Mouse (Mus musculus): ENCODE measurements around the gene Lrrc27.

DNA sequence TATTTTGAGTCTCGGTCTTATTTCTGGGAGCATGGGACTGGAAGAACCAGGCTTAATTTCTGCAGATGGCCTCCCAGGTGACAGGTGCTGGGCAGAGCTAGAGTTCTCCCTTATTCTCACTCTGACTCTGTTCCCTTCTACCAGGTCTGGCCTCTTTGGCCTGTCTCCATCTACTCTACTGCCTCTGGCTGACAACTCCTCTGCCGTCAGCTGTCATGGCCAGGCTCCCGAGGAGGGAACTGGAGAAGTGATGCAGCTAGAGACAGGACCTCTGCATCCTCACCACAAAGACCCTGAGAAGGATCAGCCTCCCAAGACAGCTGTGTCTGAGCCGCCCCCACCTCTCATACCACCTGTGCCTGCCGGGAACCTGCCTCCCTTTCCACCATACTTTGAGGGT lies 41.8 kb downstream of the Lrrc27 start:
- TF ChIP-seq E2F4 (IDR thresholded peaks at IDR 0.05; ENCODE audit: insufficient replicate concordance, low read depth, low read length), result no peak
- TF ChIP-seq CHD1 (IDR thresholded peaks at IDR 0.05; ENCODE audit: low read depth, low read length), result no peak
- TF ChIP-seq SMC3 (IDR thresholded peaks at IDR 0.05; ENCODE audit: low read depth, low read length), result no peak
- no peak for TF ChIP-seq USF1 (IDR thresholded peaks at IDR 0.05; ENCODE audit: low read depth, low read length)
- no peak for TF ChIP-seq CTCF (conservative IDR thresholded peaks at IDR 0.05 in 1 of 2, IDR thresholded peaks at IDR 0.05 in 1 of 2; ENCODE audit: low read depth in 2 of 2, low read length in 2 of 2)
- TF ChIP-seq GABPA (IDR thresholded peaks at IDR 0.05; ENCODE audit: insufficient replicate concordance, low read depth, low read length), result no peak
- TF ChIP-seq EP300 (IDR thresholded peaks at IDR 0.05; ENCODE audit: low read length), result no peak
- no peak for TF ChIP-seq ZNF384 (IDR thresholded peaks at IDR 0.05; ENCODE audit: low read depth, low read length)
- no peak for TF ChIP-seq ZC3H11A (IDR thresholded peaks at IDR 0.05; ENCODE audit: low read depth, low read length)
- no peak for TF ChIP-seq NELFE (IDR thresholded peaks at IDR 0.05; ENCODE audit: low read depth, low read length)

Data from CH12.LX (cell line).